Mouse (Mus musculus) CD4-positive, CD25-positive, alpha-beta regulatory T cell, adult 9 weeks (primary cell): ENCODE results near the gene Olfr1511. TPM values are rescaled to one million over a fixed set of nuclear protein-coding genes. Genes with fewer than 3 reads are reported as not detected.

ENCODE experiments used
- polyA plus RNA-seq: library from polyadenylated mRNA; unstranded; fragments of 100-300 nt; shearing (Covaris generic); gene quantifications from one replicate; pipeline ENCODE4 v1.2.1, GENCODE M21; 2017

The Olfr1511 gene
- polyA plus RNA-seq = not detected

DNA sequence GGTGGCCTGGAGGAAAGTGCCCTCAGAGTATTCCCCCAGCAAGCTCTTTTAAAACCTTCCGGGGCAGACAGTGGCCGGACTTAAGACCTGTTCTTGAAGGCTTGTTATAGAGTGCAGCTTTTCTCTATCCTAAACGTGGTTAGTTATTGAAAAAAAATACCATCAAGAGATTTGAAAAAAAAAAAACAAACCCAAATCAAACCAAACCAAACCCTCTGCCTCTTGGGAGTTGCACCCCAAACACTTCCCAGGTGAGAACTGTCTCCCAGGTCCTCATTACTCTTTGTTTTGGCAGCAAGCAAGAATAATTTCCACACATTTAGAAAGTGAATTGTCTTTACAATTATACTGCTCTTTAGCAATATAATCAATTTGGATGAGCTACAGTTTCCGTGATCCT is at the start of gene Olfr1511:
Olfr1511 (minus strand) TSS at position 101 of the 400 bp plus-strand sequence.

DNA sequence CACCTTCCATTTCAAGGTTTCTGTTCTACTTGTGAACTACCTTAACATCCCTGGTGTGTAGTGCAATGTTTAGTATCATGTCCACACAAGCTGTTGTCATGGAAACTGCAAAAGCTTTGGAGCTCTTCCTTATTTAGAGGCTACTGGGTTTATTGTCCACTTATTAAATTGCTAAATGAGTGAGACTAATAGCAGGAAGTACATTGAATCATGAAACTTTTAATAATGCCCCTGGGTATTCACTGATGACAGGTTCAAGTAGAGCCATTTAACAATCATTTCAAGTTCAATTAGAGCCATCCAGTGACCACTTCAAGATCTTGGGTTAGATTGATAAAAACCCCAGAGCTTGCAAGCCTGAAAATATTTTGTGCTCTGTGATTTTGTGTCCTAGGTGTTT is 45.5 kb upstream of the Olfr1511 start, which contains the start of gene Olfr1509:
Olfr1509 (plus strand) TSS at position 301 of the 400 bp plus-strand sequence.

DNA sequence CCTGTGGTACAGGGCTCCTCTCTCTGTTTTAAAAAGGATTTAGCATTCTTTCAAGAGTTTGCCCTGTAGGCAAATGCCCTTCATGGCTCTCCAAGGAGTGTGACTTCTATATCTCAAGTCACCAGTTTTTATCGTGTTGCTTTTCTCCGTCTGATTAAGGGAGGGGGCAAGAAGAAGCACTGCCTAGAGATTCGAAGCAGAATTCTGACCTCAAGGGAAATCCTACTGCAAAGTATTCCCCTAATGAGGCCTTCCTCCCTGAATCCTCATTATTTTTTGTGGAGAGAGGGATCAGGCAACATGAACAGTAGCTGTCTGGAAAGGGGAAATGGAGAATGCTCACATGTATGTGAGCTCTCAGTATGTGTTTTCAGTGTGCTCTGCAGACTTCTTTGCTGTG is 17.1 kb upstream of the Olfr1511 start, which contains the start of gene Olfr1510:
Olfr1510 (minus strand) TSS at position 101 of the 400 bp plus-strand sequence.

DNA sequence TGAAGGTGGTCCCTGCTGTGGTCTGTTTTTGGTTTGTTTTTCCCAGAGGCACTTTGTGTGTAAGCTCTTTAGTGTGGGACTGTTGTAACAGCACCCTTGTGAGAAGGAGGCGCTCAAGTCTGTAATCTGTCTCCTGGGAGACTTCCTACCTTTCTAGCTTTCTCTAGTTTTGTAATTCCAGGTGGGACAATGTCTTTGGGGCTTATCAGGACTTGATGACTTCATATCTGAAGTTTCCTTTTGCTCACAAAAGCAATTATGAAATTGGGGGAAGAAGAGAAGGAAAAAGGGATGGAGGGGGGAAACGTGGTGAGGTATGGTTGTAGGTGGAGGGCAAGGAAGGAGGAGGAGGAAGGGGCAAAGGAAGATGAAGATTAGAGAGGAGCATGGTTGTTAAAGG is 18.1 kb downstream of the Olfr1511 start, which contains the start of gene Olfr1512:
Olfr1512 (minus strand) TSS at position 101 of the 400 bp plus-strand sequence.

DNA sequence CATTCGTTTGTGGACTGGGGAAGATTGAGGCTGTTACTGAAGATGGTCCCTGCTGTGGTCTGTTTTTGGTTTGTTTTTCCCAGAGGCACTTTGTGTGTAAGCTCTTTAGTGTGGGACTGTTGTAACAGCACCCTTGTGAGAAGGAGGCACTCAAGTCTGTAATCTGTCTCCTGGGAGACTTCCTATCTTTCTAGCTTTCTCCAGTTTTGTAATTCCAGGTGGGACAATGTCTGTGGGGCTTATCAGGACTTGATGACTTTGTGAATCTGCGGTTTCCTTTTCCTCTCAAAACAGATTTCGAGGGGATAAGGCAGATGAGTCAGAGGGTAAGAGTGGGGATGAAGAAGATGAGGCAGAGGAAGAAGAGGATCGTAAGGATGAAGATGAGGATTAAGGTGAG is 40.9 kb downstream of the Olfr1511 start, which contains the start of gene Olfr1513:
Olfr1513 (minus strand) TSS at position 101 of the 400 bp plus-strand sequence.

Other genes starting within 250 kb of the Olfr1511 start
- 31.0 TPM for gene Supt16, start 200.0 kb downstream of the Olfr1511 start, polyA plus RNA-seq
- 56.7 TPM for gene Chd8, start 139.6 kb downstream of the Olfr1511 start, polyA plus RNA-seq
- 110 TPM for gene Tox4, start 118.2 kb downstream of the Olfr1511 start, polyA plus RNA-seq
- 30.4 TPM for gene Rab2b, start 117.8 kb downstream of the Olfr1511 start, polyA plus RNA-seq
- 73.0 TPM for gene Mettl3, start 92.3 kb downstream of the Olfr1511 start, polyA plus RNA-seq
- gene Sall2, start 68.6 kb downstream of the Olfr1511 start, polyA plus RNA-seq = 4.0 TPM
- not detected for gene Olfr1513, start 41.0 kb downstream of the Olfr1511 start, polyA plus RNA-seq
- not detected for gene Olfr1512, start 18.2 kb downstream of the Olfr1511 start, polyA plus RNA-seq
- gene Olfr1510, start 17.0 kb upstream of the Olfr1511 start, polyA plus RNA-seq = not detected
- gene Olfr1509, start 45.6 kb upstream of the Olfr1511 start, polyA plus RNA-seq = not detected
- gene Olfr1508, start 70.1 kb upstream of the Olfr1511 start, polyA plus RNA-seq = not detected
- not detected for gene Olfr1507, start 98.4 kb upstream of the Olfr1511 start, polyA plus RNA-seq